Mouse (Mus musculus) kidney, adult 2 months (tissue): Measurements from ENCODE around the gene Kcnab3.

Experiments used
- CTCF ChIP-seq: fragments of 200-500 bp; conservative IDR thresholded peaks from 2 replicates; pipeline ENCODE4 v1.5.1; 2011; ENCODE audit warnings: low read depth, mild to moderate bottlenecking, control low read depth, low read length, moderate library complexity, mixed read lengths; ENCODE audit not compliant: insufficient read depth, insufficient read length
- POLR2A ChIP-seq: fragments of 200-500 bp; IDR thresholded peaks from one replicate; pipeline ENCODE4 v1.6.1; 2011; ENCODE audit warnings: low read depth, low read length, control low read depth

DNA sequence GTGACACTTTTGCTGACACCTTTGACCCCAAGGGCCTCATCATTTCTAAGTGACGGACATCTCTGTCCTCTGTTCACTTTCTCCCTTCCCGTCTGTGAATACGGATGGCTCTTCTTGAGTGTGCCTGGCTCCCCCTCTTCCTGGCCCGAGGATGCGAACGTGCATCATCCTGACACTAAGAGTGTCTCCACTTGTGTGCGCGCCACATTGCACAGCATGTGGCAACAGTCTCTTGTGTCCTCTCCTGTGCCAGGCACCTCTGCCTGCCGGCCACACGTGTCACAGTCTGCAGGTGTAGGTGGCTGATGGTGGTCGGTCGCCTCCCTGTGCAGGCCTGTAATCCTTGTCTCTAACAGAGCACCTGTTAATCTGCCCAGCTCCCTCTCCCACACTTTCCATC lies 45.5 kb downstream of the Kcnab3 start:
- TF ChIP-seq CTCF (no peak), POLR2A (no peak)
